Mouse (Mus musculus): ENCODE data around the gene 9230112D13Rik.

Gene 9230112D13Rik

GRCm38 (mm10) chr14:34508842-34509439 lies 13.7 kb downstream of the 9230112D13Rik start:
- Histone ChIP-seq H3K9me3 (ENCODE audit: low read length) (peaks cover 3% of the 10 kb centered on the region; the same call in 1 of the 2 replicates), H3K36me3 (ENCODE audit: insufficient read depth, low read length) (no peaks in the 10 kb centered on the region), H3K4me1 (replicated peaks; ENCODE audit: low read depth, low read length) (peaks cover 19% of the 10 kb centered on the region), H3K27me3 (ENCODE audit: insufficient read depth, low read length) (peaks cover 7% of the 10 kb centered on the region), H3K4me3 (replicated peaks; ENCODE audit: low read length) (no peak overlapping the region)
- TF ChIP-seq NANOG (IDR thresholded peaks at IDR 0.05; ENCODE audit: borderline replicate concordance, low read length): no peak
- no peak for TF ChIP-seq POU5F1 (IDR thresholded peaks at IDR 0.05; ENCODE audit: borderline replicate concordance, low read length)
- no peak for TF ChIP-seq CTCF (conservative IDR thresholded peaks at IDR 0.05; ENCODE audit: low read length)

DNA sequence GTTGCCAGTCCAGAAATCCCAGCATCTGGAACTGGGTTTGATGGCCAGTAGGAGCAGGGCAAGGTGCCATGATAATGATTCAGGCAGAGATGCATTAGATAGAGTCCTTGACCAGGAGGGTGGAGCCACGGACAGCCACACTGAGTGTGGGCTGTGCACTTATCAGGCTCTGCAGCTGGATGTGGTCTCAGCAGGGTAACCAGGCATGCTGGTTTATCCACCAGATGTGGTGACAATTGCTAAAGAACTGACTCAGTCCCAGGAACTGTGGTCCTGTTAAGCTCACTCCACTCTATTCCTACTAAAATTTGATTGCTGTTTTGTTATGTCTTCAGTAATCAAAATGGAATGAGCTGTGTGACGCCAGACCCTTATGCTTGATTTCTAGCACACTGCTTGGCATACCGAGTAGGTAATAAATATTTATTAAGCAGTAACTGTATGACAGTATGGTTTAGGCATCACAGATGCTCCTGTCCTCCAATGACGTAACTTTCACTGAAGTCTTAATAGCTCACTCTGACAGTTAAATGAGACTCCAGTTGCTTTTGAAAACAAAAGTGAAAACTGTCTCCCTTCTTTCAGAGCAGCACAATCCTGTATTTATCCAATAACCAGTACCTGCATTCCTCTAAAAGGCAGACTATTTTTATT lies 14.3 kb downstream of the 9230112D13Rik start:
- H3K9me3 ChIP-seq (ENCODE audit: low read length): peaks cover 3% of the 10 kb centered on the region; the same call in 1 of the 2 replicates
- no peak overlapping the region for H3K4me3 ChIP-seq (replicated peaks; ENCODE audit: low read length)
- H3K4me1 ChIP-seq (replicated peaks; ENCODE audit: low read depth, low read length): peaks cover 25% of the 10 kb centered on the region
- TF ChIP-seq CTCF (conservative IDR thresholded peaks at IDR 0.05; ENCODE audit: low read length) (no peak), POU5F1 (IDR thresholded peaks at IDR 0.05; ENCODE audit: borderline replicate concordance, low read length) (no peak), NANOG (IDR thresholded peaks at IDR 0.05; ENCODE audit: borderline replicate concordance, low read length) (no peak)
- no peaks in the 10 kb centered on the region for H3K36me3 ChIP-seq (ENCODE audit: insufficient read depth, low read length)
- H3K27me3 ChIP-seq (ENCODE audit: insufficient read depth, low read length): peaks cover 7% of the 10 kb centered on the region

DNA sequence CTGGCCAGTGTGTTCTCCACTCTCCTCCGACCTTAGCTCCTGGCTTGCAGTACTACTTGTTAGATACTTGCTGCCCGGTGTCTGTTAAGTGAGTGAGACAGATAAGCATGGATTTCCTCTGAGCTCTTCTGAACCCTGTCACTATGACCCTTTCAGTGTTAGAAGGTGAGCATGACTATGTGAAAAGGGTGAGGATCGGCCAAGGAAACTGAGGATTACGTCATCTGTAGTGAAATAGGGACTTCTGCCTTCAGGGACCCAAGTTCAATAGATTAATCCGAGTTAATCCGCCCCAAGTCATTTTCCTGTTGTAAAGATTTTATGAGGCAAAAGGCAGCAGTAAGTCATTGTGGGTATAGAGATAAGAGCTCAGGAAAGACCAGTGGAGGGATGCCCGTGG lies 17.3 kb downstream of the 9230112D13Rik start:
- no peaks in the 10 kb centered on the region for H3K9me3 ChIP-seq (ENCODE audit: low read length)
- no peaks in the 10 kb centered on the region for H3K36me3 ChIP-seq (ENCODE audit: insufficient read depth, low read length)
- no peak overlapping the region for H3K4me3 ChIP-seq (replicated peaks; ENCODE audit: low read length)
- H3K4me1 ChIP-seq (replicated peaks; ENCODE audit: low read depth, low read length): peaks cover 30% of the 10 kb centered on the region
- TF ChIP-seq POU5F1 (IDR thresholded peaks at IDR 0.05; ENCODE audit: borderline replicate concordance, low read length) (no peak), CTCF (conservative IDR thresholded peaks at IDR 0.05; ENCODE audit: low read length) (no peak), NANOG (IDR thresholded peaks at IDR 0.05; ENCODE audit: borderline replicate concordance, low read length) (no peak)
- H3K27me3 ChIP-seq (ENCODE audit: insufficient read depth, low read length): peaks cover 7% of the 10 kb centered on the region

DNA sequence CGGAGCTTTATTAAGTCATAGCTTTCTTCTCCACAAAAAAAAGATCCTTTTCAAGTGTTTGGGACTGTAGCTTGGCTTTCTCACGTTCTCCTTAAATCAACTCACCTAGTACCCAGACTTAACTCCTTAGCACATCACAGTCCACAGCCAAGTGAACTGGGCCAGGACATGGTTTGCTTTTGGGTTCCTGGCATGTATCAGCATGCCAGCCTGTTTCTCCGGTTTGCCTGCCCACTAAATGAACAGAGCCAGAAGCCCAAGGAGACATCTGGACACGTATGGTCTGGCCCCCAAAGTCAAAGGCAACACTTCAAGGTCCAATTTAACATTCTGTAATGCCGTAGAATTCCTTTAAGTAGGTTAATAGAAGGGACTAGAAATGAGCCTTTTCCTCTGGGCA lies 18.2 kb downstream of the 9230112D13Rik start:
- H3K4me1 ChIP-seq (replicated peaks; ENCODE audit: low read depth, low read length): peaks cover 39% of the 10 kb centered on the region
- H3K27me3 ChIP-seq (ENCODE audit: insufficient read depth, low read length): peaks cover 7% of the 10 kb centered on the region
- no peak overlapping the region for H3K4me3 ChIP-seq (replicated peaks; ENCODE audit: low read length)
- H3K9me3 ChIP-seq (ENCODE audit: low read length): no peaks in the 10 kb centered on the region
- H3K36me3 ChIP-seq (ENCODE audit: insufficient read depth, low read length): no peaks in the 10 kb centered on the region
- no peak for TF ChIP-seq NANOG (IDR thresholded peaks at IDR 0.05; ENCODE audit: borderline replicate concordance, low read length)
- no peak for TF ChIP-seq POU5F1 (IDR thresholded peaks at IDR 0.05; ENCODE audit: borderline replicate concordance, low read length)
- TF ChIP-seq CTCF (conservative IDR thresholded peaks at IDR 0.05; ENCODE audit: low read length): no peak

- Histone ChIP-seq H3K4me3 (replicated peaks; ENCODE audit: low read length) (peak overlapping the region; percentile 90; the same call in 1 of the 2 replicates), H3K4me1 (replicated peaks; ENCODE audit: low read depth, low read length) (peaks cover 40% of the 10 kb centered on the region), H3K36me3 (ENCODE audit: insufficient read depth, low read length) (no peaks in the 10 kb centered on the region), H3K9me3 (ENCODE audit: low read length) (no peaks in the 10 kb centered on the region), H3K27me3 (ENCODE audit: insufficient read depth, low read length) (peaks cover 7% of the 10 kb centered on the region)
- TF ChIP-seq POU5F1 (IDR thresholded peaks at IDR 0.05; ENCODE audit: borderline replicate concordance, low read length): no peak
- no peak for TF ChIP-seq NANOG (IDR thresholded peaks at IDR 0.05; ENCODE audit: borderline replicate concordance, low read length)
- no peak for TF ChIP-seq CTCF (conservative IDR thresholded peaks at IDR 0.05; ENCODE audit: low read length)
Measured at GRCm38 (mm10) chr14:34503759-34504158, 18.8 kb downstream of the 9230112D13Rik start.

GRCm38 (mm10) chr14:34503325-34503647 lies 19.3 kb downstream of the 9230112D13Rik start, which contains the start of gene Bmpr1a:
Gene Bmpr1a, minus strand, starts transcription at chr14:34503341.
- H3K36me3 ChIP-seq (ENCODE audit: insufficient read depth, low read length): no peaks in the 10 kb centered on the region
- H3K27me3 ChIP-seq (ENCODE audit: insufficient read depth, low read length): peaks cover 7% of the 10 kb centered on the region
- H3K9me3 ChIP-seq (ENCODE audit: low read length): no peaks in the 10 kb centered on the region
- H3K4me1 ChIP-seq (replicated peaks; ENCODE audit: low read depth, low read length): peaks cover 39% of the 10 kb centered on the region
- TF ChIP-seq CTCF (conservative IDR thresholded peaks at IDR 0.05; ENCODE audit: low read length): no peak
- peak within 1 kb of the TSS; percentile 90 for H3K4me3 ChIP-seq (replicated peaks; ENCODE audit: low read length)

DNA sequence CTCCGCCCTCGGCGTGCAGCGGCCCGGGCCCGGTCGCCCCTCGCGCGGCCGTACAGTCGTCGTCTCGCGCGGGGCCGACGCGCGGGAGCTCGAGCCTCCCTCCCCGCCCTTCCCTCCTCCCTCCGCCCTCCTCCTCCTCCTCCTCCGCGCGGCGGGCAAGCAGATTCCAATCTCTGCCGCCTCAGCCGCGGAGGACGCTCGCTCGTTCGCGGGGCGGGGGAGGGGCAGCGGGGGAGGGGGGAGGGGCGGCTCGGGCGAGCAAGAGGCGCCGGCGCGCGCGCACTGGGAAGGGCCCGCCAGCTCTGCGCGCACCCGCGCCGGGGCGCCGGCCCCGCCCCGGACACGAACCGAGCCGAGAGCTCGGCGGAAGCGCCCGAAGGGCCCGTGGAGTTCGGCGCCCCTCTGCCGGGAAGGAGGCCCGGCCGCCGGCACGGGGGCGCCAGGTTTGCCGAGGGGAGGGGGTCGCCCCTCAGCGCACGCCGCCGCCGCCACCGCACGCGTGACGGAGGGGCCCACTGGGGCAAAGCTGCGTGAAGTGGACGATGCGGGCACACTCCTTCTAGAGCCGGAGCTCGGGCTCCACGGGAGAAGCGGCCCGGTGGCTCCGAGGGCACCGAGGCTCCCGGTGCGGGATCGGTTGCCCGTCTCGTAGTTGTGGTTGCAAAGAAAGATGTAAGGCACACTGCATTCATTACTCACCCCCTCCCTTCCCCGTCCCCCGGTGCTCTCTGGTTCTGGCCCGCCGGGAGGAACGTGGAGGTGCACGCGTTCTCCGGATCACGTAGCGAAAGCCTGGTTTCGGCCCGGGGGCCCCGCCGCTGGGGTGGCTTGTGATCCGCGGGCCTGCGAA lies 19.9 kb downstream of the 9230112D13Rik start:
- Histone ChIP-seq H3K27me3 (ENCODE audit: insufficient read depth, low read length) (peaks cover 7% of the 10 kb centered on the region), H3K4me3 (replicated peaks; ENCODE audit: low read length) (peak overlapping the region; percentile 90), H3K36me3 (ENCODE audit: insufficient read depth, low read length) (no peaks in the 10 kb centered on the region), H3K9me3 (ENCODE audit: low read length) (no peaks in the 10 kb centered on the region), H3K4me1 (replicated peaks; ENCODE audit: low read depth, low read length) (peaks cover 36% of the 10 kb centered on the region)
- TF ChIP-seq CTCF (conservative IDR thresholded peaks at IDR 0.05; ENCODE audit: low read length): no peak
- no peak for TF ChIP-seq NANOG (IDR thresholded peaks at IDR 0.05; ENCODE audit: borderline replicate concordance, low read length)
- TF ChIP-seq POU5F1 (IDR thresholded peaks at IDR 0.05; ENCODE audit: borderline replicate concordance, low read length): no peak

GRCm38 (mm10) chr14:34501804-34502474 lies 20.7 kb downstream of the 9230112D13Rik start:
- Histone ChIP-seq H3K9me3 (ENCODE audit: low read length) (no peaks in the 10 kb centered on the region), H3K27me3 (ENCODE audit: insufficient read depth, low read length) (peaks cover 7% of the 10 kb centered on the region), H3K4me3 (replicated peaks; ENCODE audit: low read length) (peak overlapping the region; percentile 90), H3K4me1 (replicated peaks; ENCODE audit: low read depth, low read length) (peaks cover 36% of the 10 kb centered on the region), H3K36me3 (ENCODE audit: insufficient read depth, low read length) (no peaks in the 10 kb centered on the region)
- TF ChIP-seq NANOG (IDR thresholded peaks at IDR 0.05; ENCODE audit: borderline replicate concordance, low read length) (no peak), CTCF (conservative IDR thresholded peaks at IDR 0.05; ENCODE audit: low read length) (no peak), POU5F1 (IDR thresholded peaks at IDR 0.05; ENCODE audit: borderline replicate concordance, low read length) (no peak)
